ENCODE assay signal across 26 mouse cellular contexts in genomic region chr14:16806155-16806554, GRCm38 (mm10). TPM values are rescaled to one million over a fixed set of nuclear protein-coding genes. Genes with fewer than 3 reads are reported as not detected.
DNase-seq lines count a peak whose midpoint lies in the region; ATAC-seq and TF ChIP-seq lines count a peak whose summit lies in the region.
"Had no signal": no experiment of that assay in that cellular context is flagged by ENCODE, and none has a peak within 500 bp of the region (broad histone marks: within the 10 kb centered on the region; RNA-seq: fewer than 3 reads in every experiment).

No protein-coding gene starts in this region.

- H3K9ac ChIP-seq in heart, embryonic 13.5 days: no peak overlapping the region
- H3K9ac ChIP-seq in liver, embryonic 15.5 days: no peak overlapping the region
- H3K9ac ChIP-seq in liver, embryonic 11.5 days (ENCODE audit: low read depth, low read length): no peak overlapping the region
- H3K9ac ChIP-seq: forebrain, embryonic 13.5 days; hindbrain, embryonic 13.5 days had no signal

- 0 out of 2 replicates have a peak overlapping the region, but pooled peaks have one; percentile 14 for H3K27ac ChIP-seq in heart, embryonic 13.5 days (replicated peaks)
- no peak overlapping the region for H3K27ac ChIP-seq in liver, embryonic 15.5 days (replicated peaks)
- H3K27ac ChIP-seq in liver, embryonic 11.5 days (ENCODE audit: low read depth, low read length): no peak overlapping the region
- H3K27ac ChIP-seq in thymus, adult 2 months (ENCODE audit: control insufficient read depth, insufficient read depth, low read length): no peak overlapping the region
- H3K27ac ChIP-seq: forebrain, embryonic 10.5 days; forebrain, embryonic 13.5 days; heart, adult 2 months; heart, embryonic 10.5 days; hindbrain, embryonic 10.5 days; hindbrain, embryonic 13.5 days had no signal

- no peaks in the 10 kb centered on the region for H3K4me1 ChIP-seq in heart, embryonic 13.5 days
- H3K4me1 ChIP-seq in liver, embryonic 15.5 days (replicated peaks): no peaks in the 10 kb centered on the region
- no peaks in the 10 kb centered on the region for H3K4me1 ChIP-seq in liver, embryonic 11.5 days (replicated peaks; ENCODE audit: control insufficient read depth, insufficient read depth, low read length)
- H3K4me1 ChIP-seq in thymus, adult 2 months (replicated peaks; ENCODE audit: control insufficient read depth, insufficient read depth, low read length): no peaks in the 10 kb centered on the region
- H3K4me1 ChIP-seq: forebrain, embryonic 10.5 days; forebrain, embryonic 13.5 days; heart, embryonic 10.5 days; hindbrain, embryonic 10.5 days; hindbrain, embryonic 13.5 days had no signal

- no peak overlapping the region for H3K4me2 ChIP-seq in heart, embryonic 13.5 days
- no peak overlapping the region for H3K4me2 ChIP-seq in liver, embryonic 15.5 days
- no peak overlapping the region for H3K4me2 ChIP-seq in liver, embryonic 11.5 days
- H3K4me2 ChIP-seq: forebrain, embryonic 13.5 days; hindbrain, embryonic 13.5 days had no signal

- no peak overlapping the region for H3K4me3 ChIP-seq in heart, embryonic 13.5 days
- no peak overlapping the region for H3K4me3 ChIP-seq in liver, embryonic 15.5 days (replicated peaks)
- no peak overlapping the region for H3K4me3 ChIP-seq in liver, embryonic 11.5 days (ENCODE audit: low read depth, low read length)
- H3K4me3 ChIP-seq in thymus, adult 2 months (ENCODE audit: control insufficient read depth, insufficient read depth, low read length): no peak overlapping the region
- H3K4me3 ChIP-seq: forebrain, embryonic 10.5 days; forebrain, embryonic 13.5 days; heart, adult 2 months; heart, embryonic 10.5 days; hindbrain, embryonic 10.5 days; hindbrain, embryonic 13.5 days had no signal

- H3K27me3 ChIP-seq in heart, embryonic 13.5 days (replicated peaks): no peaks in the 10 kb centered on the region
- H3K27me3 ChIP-seq in liver, embryonic 15.5 days: no peaks in the 10 kb centered on the region
- no peaks in the 10 kb centered on the region for H3K27me3 ChIP-seq in liver, embryonic 11.5 days (replicated peaks; ENCODE audit: control insufficient read depth, insufficient read depth, low read length)
- H3K27me3 ChIP-seq in thymus, adult 2 months (ENCODE audit: control insufficient read depth, insufficient read depth, low read length): no peaks in the 10 kb centered on the region
- H3K27me3 ChIP-seq: forebrain, embryonic 13.5 days; hindbrain, embryonic 13.5 days had no signal

- no peak for TF ChIP-seq CTCF in thymus, adult 2 months (IDR thresholded peaks at IDR 0.05; ENCODE audit: borderline replicate concordance, control insufficient read depth, extremely low read depth, insufficient read depth, low read length, poor library complexity)

- intact Hi-C loops in heart, postnatal 14 days (cut with DNase I): no loop called here

- H3K9me3 ChIP-seq in heart, embryonic 13.5 days: no peaks in the 10 kb centered on the region
- no peaks in the 10 kb centered on the region for H3K9me3 ChIP-seq in liver, embryonic 15.5 days (replicated peaks)
- no peaks in the 10 kb centered on the region for H3K9me3 ChIP-seq in liver, embryonic 11.5 days (ENCODE audit: control insufficient read depth, low read length)
- H3K9me3 ChIP-seq: forebrain, embryonic 10.5 days; forebrain, embryonic 13.5 days; heart, embryonic 10.5 days; hindbrain, embryonic 13.5 days had no signal

- 67% methylated on average over 3 of the region's 3 CpGs for WGBS in heart, embryonic 13.5 days
- WGBS in liver, embryonic 15.5 days (ENCODE audit: insufficient replicate concordance): 24% methylated on average over 3 of the region's 3 CpGs
- WGBS in liver, embryonic 11.5 days: 36% methylated on average over 3 of the region's 3 CpGs
- 89% methylated on average over 3 of the region's 3 CpGs for WGBS in thymus, adult 2 months

- H3K36me3 ChIP-seq in heart, embryonic 13.5 days: no peaks in the 10 kb centered on the region
- H3K36me3 ChIP-seq in liver, embryonic 15.5 days (replicated peaks): no peaks in the 10 kb centered on the region
- no peaks in the 10 kb centered on the region for H3K36me3 ChIP-seq in liver, embryonic 11.5 days (ENCODE audit: control insufficient read depth, insufficient read depth, low read length)
- no peaks in the 10 kb centered on the region for H3K36me3 ChIP-seq in thymus, adult 2 months (ENCODE audit: control insufficient read depth, insufficient read depth, low read length)
- H3K36me3 ChIP-seq: forebrain, embryonic 10.5 days; heart, embryonic 10.5 days; hindbrain, embryonic 10.5 days; hindbrain, embryonic 13.5 days had no signal

- no peak for ATAC-seq in heart, embryonic 13.5 days (ENCODE audit: extremely low read depth, insufficient number of reproducible peaks, low FRiP score, low TSS enrichment)
- ATAC-seq in liver, embryonic 15.5 days (ENCODE audit: insufficient read depth): peak; percentile 28; the same call in 1 of the 2 replicates
- ATAC-seq in liver, embryonic 11.5 days (replicated peaks; ENCODE audit: low FRiP score): no peak
- ATAC-seq in common myeloid progenitor, adult 5-6 weeks (replicated peaks; ENCODE audit: low read depth, poor library complexity, severe bottlenecking): peak; percentile 36; the same call in 1 of the 2 replicates
- ATAC-seq: activated CD4-positive, CD25-positive, alpha-beta regulatory T cell, adult 4 months; forebrain, embryonic 13.5 days; forebrain, embryonic 16.5 days had no signal

- TF ChIP-seq POLR2A in thymus, adult 2 months (IDR thresholded peaks at IDR 0.05; ENCODE audit: control insufficient read depth, extremely low read depth, insufficient read depth, low read length, poor library complexity): no peak

- DNase-seq in heart, postnatal 14 days: no peak
- peak; percentile 4 for DNase-seq in kidney, adult 9 months
- DNase-seq in kidney, postnatal 4 days: no peak
- no peak for DNase-seq in liver, embryonic 11.5 days (ENCODE audit: low spot score)
- DNase-seq in thymus, adult 2 months: no peak
- DNase-seq: adrenal gland, adult 8-10 months; adrenal gland, postnatal 25 days; cerebellum, adult 11-12 months; cerebellum, adult 8-10 months; cerebellum, postnatal 10 days; cerebellum, postnatal 36 days; gastrocnemius, postnatal 10 days; gastrocnemius, postnatal 36 days; heart, adult 2 months; heart, postnatal 36 days had no signal

RNA-seq across cellular contexts. Expression of gene Rarb, which starts 12.8 kb away (rescaled TPM):
- polyA plus RNA-seq in heart, embryonic 13.5 days (2015; fragmentation: Nextera tagmentation; extraction: Ambion mirVana): 12.4 and 13.1 TPM in 2 replicates
- total RNA-seq in heart, postnatal 14 days (2021): 10 to 100 TPM; 15.8 to 18.6 TPM
- 2.4 and 2.8 TPM in 2 replicates for polyA plus RNA-seq in liver, embryonic 15.5 days (2015; fragmentation: Nextera tagmentation; extraction: Ambion mirVana)
- 15.2 and 17.3 TPM in 2 replicates for polyA plus RNA-seq in liver, embryonic 11.5 days (2014; fragmentation: Nextera tagmentation; extraction: Ambion mirVana)
- total RNA-seq in common myeloid progenitor, adult 5-6 weeks (2017): not detected in 2 replicates
- polyA plus RNA-seq in thymus, adult 2 months (2012; rRNA removed): 1.8 and 2.9 TPM in 2 replicates
- total RNA-seq: granulocyte monocyte progenitor cell, adult 5-6 weeks had no signal
- polyA plus RNA-seq: activated CD4-positive, CD25-positive, alpha-beta regulatory T cell, adult 4 months had no signal

Comparison
In these comparisons a context has a peak if more than half of its experiments do, and no peak if none do; other contexts are left out.
1. ATAC-seq: peak in liver, embryonic 15.5 days (single experiment) and common myeloid progenitor, adult 5-6 weeks (single experiment); none in heart, embryonic 13.5 days (single experiment) and liver, embryonic 11.5 days (single experiment).